Mouse (Mus musculus): ENCODE measurements around the gene Frg2f1. TPM values are rescaled to one million over a fixed set of nuclear protein-coding genes. Genes with fewer than 3 reads are reported as not detected.
"Not testable (repeated sequence)": the region's sequence is repeated elsewhere in the genome, so short reads cannot be mapped to it uniquely, and the experiment has no call there.

Frg2f1 gene
- polyA plus RNA-seq, 2 experiments = 5.5 to 10.2 TPM

DNA sequence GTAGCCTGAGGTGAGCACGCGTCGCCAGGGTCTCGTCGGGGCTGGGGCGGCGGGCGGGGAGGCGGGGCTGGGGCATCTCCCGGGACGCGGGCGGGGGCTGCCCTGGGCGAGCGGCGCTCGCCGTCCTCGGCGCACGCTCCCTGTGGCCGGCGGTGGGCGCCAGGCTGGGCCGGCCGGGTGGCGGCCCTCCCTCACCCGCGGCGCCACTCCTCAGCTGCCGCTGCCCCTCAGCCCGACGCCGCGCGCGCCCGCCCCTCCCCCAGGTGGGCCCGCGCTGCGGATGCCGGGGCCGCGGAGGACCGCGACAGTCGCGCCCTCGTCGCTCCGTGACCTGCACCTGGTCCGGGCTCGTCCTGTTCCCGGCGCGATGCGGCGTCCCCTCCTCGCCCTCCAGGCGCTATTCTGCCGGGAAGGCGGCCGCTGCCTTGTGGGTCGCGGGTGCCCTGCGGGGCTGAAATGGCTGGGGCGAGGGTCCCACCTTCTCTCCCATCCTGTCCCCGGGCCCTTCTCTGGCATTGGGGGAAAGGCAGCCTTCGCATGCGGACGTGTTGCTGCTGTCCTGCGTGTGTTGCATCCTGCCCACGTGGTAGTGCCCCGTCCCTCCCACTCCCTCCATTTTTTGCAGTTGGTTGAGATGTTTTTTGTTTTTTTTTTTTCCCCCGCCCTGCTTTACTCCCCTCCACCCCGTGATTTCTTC lies 655 bp upstream of the Frg2f1 start:
- 5% methylated on average over 29 of the region's 76 CpGs for WGBS
- peak overlapping the region; percentile 97 for H3K9ac ChIP-seq (ENCODE audit: low read depth, low read length, severe bottlenecking)
- ATAC-seq (ENCODE audit: low FRiP score, low read depth) (peak; percentile 85), DNase-seq (ENCODE audit: low spot score) (peak; percentile 40)
- peak overlapping the region; percentile 64 for H3K4me2 ChIP-seq (replicated peaks; ENCODE audit: low read depth, low read length, severe bottlenecking)
- no peaks in the 10 kb centered on the region for H3K36me3 ChIP-seq (ENCODE audit: control insufficient read depth, insufficient read depth, low read length)
- H3K27me3 ChIP-seq (ENCODE audit: control insufficient read depth, insufficient read depth, low read length) = no peaks in the 10 kb centered on the region
- no peaks in the 10 kb centered on the region for H3K9me3 ChIP-seq (ENCODE audit: control insufficient read depth, low read length)
- peaks cover 13% of the 10 kb centered on the region for H3K4me1 ChIP-seq (ENCODE audit: control insufficient read depth, insufficient read depth, low read length)
- peak overlapping the region; percentile 94 for H3K4me3 ChIP-seq (replicated peaks; ENCODE audit: low read length)
- peak overlapping the region; percentile 98 for H3K27ac ChIP-seq (replicated peaks; ENCODE audit: low read depth, low read length)
- 0 out of 2 replicates have a peak, but pooled peaks have one; percentile 25 for TF ChIP-seq POLR2A (IDR thresholded peaks at IDR 0.05; ENCODE audit: borderline replicate concordance, extremely low read depth, insufficient read depth, insufficient read length)

DNA sequence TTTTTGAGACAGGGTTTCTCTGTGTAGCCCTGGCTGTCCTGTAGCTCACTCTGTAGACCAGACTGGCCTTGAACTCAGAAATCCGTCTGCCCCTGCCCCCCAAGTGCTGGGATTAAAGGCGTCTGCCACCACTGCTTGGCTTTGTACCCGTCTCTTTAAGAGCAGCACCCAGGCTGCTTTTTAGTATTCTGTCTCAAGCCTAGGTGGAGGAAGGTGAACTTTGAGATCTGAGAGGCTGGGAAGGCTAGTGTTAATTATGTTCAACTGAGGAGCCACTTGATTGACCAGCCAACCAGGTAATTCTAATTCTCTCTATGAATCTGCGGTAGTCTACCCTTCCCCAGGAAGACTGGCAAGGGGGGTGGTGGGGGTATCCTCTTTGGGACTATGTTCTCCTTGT lies 1.9 kb downstream of the Frg2f1 start:
- H3K27me3 ChIP-seq (ENCODE audit: control insufficient read depth, insufficient read depth, low read length) = no peaks in the 10 kb centered on the region
- H3K9me3 ChIP-seq (ENCODE audit: control insufficient read depth, low read length) = no peaks in the 10 kb centered on the region
- H3K4me2 ChIP-seq (replicated peaks; ENCODE audit: low read depth, low read length, severe bottlenecking) = no peak overlapping the region
- DNase-seq (ENCODE audit: low spot score) = no peak
- no peak overlapping the region for H3K4me3 ChIP-seq (replicated peaks; ENCODE audit: low read length)
- H3K9ac ChIP-seq (ENCODE audit: low read depth, low read length, severe bottlenecking) = no peak overlapping the region
- no peak for TF ChIP-seq POLR2A (IDR thresholded peaks at IDR 0.05; ENCODE audit: borderline replicate concordance, extremely low read depth, insufficient read depth, insufficient read length)
- ATAC-seq (ENCODE audit: low FRiP score, low read depth) = no peak
- H3K4me1 ChIP-seq (ENCODE audit: control insufficient read depth, insufficient read depth, low read length) = peaks cover 13% of the 10 kb centered on the region
- H3K27ac ChIP-seq (replicated peaks; ENCODE audit: low read depth, low read length) = no peak overlapping the region
- no peaks in the 10 kb centered on the region for H3K36me3 ChIP-seq (ENCODE audit: control insufficient read depth, insufficient read depth, low read length)
- 65% methylated on average over 4 of the region's 4 CpGs for WGBS

DNA sequence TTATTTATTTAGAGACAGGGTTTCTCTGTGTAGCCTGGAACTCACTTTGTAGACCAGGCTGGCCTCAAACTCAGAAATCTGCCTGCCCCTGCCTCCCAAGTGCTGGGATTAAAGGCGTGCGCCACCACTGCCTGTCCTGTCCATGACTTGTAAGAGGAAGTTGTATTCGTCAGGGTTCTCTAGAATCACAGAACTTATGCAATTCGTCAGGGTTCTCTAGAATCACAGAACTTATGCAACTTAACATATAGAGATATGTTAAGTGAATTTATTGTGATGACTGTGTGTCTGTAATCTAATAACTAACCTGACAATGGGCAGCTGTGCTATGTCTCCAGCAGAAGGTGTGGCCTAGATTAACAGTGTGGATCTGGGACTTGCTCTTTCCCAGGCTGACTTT lies 2.7 kb downstream of the Frg2f1 start, which contains the start of gene Foxj3:
Gene Foxj3, plus strand, starts transcription at position 390 of the 400 bp plus-strand sequence.
- H3K27ac ChIP-seq (replicated peaks; ENCODE audit: low read depth, low read length); H3K9ac ChIP-seq (ENCODE audit: low read depth, low read length, severe bottlenecking); H3K27me3 ChIP-seq (ENCODE audit: control insufficient read depth, insufficient read depth, low read length); H3K4me2 ChIP-seq (replicated peaks; ENCODE audit: low read depth, low read length, severe bottlenecking); H3K4me3 ChIP-seq (replicated peaks; ENCODE audit: low read length); H3K36me3 ChIP-seq (ENCODE audit: control insufficient read depth, insufficient read depth, low read length); DNase-seq (ENCODE audit: low spot score); H3K9me3 ChIP-seq (ENCODE audit: control insufficient read depth, low read length); ATAC-seq (ENCODE audit: low FRiP score, low read depth): not testable (repeated sequence)
- peaks cover 13% of the 10 kb centered on the region for H3K4me1 ChIP-seq (ENCODE audit: control insufficient read depth, insufficient read depth, low read length)
- WGBS = 87% methylated on average over 4 of the region's 4 CpGs

DNA sequence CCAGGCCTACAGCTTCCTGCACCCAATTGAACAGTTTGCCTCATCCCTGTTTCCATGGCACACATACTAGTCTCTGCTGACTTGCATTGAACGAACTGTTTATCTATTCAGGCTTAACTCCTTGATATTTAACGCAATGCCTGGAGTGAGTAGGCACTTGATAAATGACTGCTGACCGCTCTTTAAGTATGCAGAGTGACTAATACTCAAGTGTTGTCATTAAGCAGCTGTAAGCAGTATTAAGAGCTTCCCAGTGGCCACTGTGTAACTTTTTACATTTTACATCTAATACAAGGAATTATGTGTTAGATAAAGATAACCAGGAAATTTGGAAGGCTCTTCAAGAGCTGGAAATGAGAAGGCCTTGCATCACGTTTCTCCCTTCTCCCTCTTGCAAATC lies 4.2 kb downstream of the Frg2f1 start:
- H3K9ac ChIP-seq (ENCODE audit: low read depth, low read length, severe bottlenecking) = no peak overlapping the region
- ATAC-seq (ENCODE audit: low FRiP score, low read depth) (no peak), DNase-seq (ENCODE audit: low spot score) (no peak)
- H3K4me2 ChIP-seq (replicated peaks; ENCODE audit: low read depth, low read length, severe bottlenecking) = no peak overlapping the region
- H3K4me1 ChIP-seq (ENCODE audit: control insufficient read depth, insufficient read depth, low read length) = peaks cover 5% of the 10 kb centered on the region; the same call in 1 of the 2 replicates
- H3K36me3 ChIP-seq (ENCODE audit: control insufficient read depth, insufficient read depth, low read length) = no peaks in the 10 kb centered on the region
- no peaks in the 10 kb centered on the region for H3K9me3 ChIP-seq (ENCODE audit: control insufficient read depth, low read length)
- H3K27me3 ChIP-seq (ENCODE audit: control insufficient read depth, insufficient read depth, low read length) = no peaks in the 10 kb centered on the region
- H3K27ac ChIP-seq (replicated peaks; ENCODE audit: low read depth, low read length) = no peak overlapping the region
- no peak for TF ChIP-seq POLR2A (IDR thresholded peaks at IDR 0.05; ENCODE audit: borderline replicate concordance, extremely low read depth, insufficient read depth, insufficient read length)
- no peak overlapping the region for H3K4me3 ChIP-seq (replicated peaks; ENCODE audit: low read length)
- 70% methylated on average over 4 of the region's 4 CpGs for WGBS

DNA sequence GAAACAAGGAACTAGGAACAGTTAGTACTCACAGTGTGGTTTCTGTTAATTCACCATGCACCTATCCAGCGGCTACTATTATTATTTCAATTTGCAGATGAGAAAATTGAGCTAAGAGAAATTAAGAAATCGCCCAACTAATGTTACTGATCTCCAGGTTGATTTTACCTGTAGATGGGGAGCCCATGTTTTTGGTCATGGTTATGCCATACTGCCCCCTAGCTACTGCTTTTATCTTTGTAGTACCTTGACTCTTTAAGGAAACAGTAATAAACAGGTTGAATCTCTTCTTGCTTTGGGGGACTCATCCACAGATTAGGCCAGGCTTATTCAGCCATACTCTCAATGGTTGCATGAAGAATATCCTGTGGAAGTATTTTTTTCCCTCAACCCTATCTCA lies 7.5 kb downstream of the Frg2f1 start:
- 62% methylated on average over 2 of the region's 2 CpGs for WGBS
- no peak for TF ChIP-seq POLR2A (IDR thresholded peaks at IDR 0.05; ENCODE audit: borderline replicate concordance, extremely low read depth, insufficient read depth, insufficient read length)
- H3K9me3 ChIP-seq (ENCODE audit: control insufficient read depth, low read length) = no peaks in the 10 kb centered on the region

More for the DNA sequence above, 7.5 kb downstream of the Frg2f1 start:
- DNase-seq (ENCODE audit: low spot score) (no peak), ATAC-seq (ENCODE audit: low FRiP score, low read depth) (no peak)
- H3K4me3 ChIP-seq (replicated peaks; ENCODE audit: low read length) = no peak overlapping the region
- no peaks in the 10 kb centered on the region for H3K36me3 ChIP-seq (ENCODE audit: control insufficient read depth, insufficient read depth, low read length)
- no peaks in the 10 kb centered on the region for H3K4me1 ChIP-seq (ENCODE audit: control insufficient read depth, insufficient read depth, low read length)
- no peak overlapping the region for H3K27ac ChIP-seq (replicated peaks; ENCODE audit: low read depth, low read length)
- H3K4me2 ChIP-seq (replicated peaks; ENCODE audit: low read depth, low read length, severe bottlenecking) = no peak overlapping the region
- no peak overlapping the region for H3K9ac ChIP-seq (ENCODE audit: low read depth, low read length, severe bottlenecking)
- H3K27me3 ChIP-seq (ENCODE audit: control insufficient read depth, insufficient read depth, low read length) = no peaks in the 10 kb centered on the region

Measured in limb, embryonic 14.5 days (tissue).